Mouse (Mus musculus) E14TG2a.4 (cell line): ENCODE measurements around the gene Olfr76.

Experiments used
- CTCF ChIP-seq: conservative IDR thresholded peaks from 2 replicates; pipeline ENCODE4 v1.5.1; 2014; ENCODE audit warnings: low read length
- NANOG ChIP-seq: IDR thresholded peaks from 2 replicates; pipeline ENCODE4 v1.6.1; 2014; ENCODE audit warnings: borderline replicate concordance, low read length, mixed read lengths

DNA sequence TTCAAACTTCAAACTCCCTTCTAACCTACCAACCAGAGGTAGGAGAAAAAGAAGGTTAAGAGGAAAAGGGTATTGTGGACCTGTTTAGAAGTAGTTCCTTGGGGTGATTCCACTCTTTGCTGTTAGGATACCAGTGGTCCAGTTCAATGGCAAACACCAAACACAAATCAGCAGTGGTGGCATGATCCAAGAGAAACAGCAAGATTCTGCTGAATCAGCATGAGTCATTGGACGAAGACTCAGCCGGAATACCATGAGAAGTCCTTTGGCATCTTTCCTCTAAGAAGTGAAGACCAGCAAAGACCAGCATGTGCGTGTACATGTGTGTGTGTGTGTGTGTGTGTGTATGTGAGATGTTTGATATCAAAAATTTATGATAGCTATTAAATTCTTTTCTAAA lies 6.5 kb downstream of the Olfr76 start:
- TF ChIP-seq CTCF (no peak), NANOG (no peak)
